Mouse (Mus musculus) adrenal gland, postnatal 14 days (tissue): ENCODE measurements around the gene Krtap19-1. TPM values are rescaled to one million over a fixed set of nuclear protein-coding genes. Genes with fewer than 3 reads are reported as not detected.

ENCODE experiments used
- DNase-seq: peaks from one replicate; pipeline ENCODE4 v3.0.0; 2021; ENCODE audit warnings: mixed read lengths
- long read RNA-seq, 2 experiments: library from polyadenylated mRNA; stranded (forward); transcript quantifications; one replicate each; pipeline ENCODE4 v2.0.0; 2021
- total RNA-seq: library from RNA; stranded (reverse); gene quantifications from 2 replicates; pipeline ENCODE4 v1.2.3, GENCODE M21; 2021

Gene Krtap19-1
- not detected in 2 replicates for total RNA-seq
- long read RNA-seq, experiment 1 = 0 reads
- long read RNA-seq, experiment 2 = 0 reads

GRCm38 (mm10) chr16:88869311-88869710 lies at the start of gene Krtap19-1:
Krtap19-1 (minus strand) TSS chr16:88869411.
- DNase-seq = no peak

GRCm38 (mm10) chr16:88896357-88896756 lies 27.1 kb upstream of the Krtap19-1 start, which contains the start of gene Krtap19-5:
Krtap19-5 (minus strand) TSS chr16:88896457.
- no peak for DNase-seq

DNA sequence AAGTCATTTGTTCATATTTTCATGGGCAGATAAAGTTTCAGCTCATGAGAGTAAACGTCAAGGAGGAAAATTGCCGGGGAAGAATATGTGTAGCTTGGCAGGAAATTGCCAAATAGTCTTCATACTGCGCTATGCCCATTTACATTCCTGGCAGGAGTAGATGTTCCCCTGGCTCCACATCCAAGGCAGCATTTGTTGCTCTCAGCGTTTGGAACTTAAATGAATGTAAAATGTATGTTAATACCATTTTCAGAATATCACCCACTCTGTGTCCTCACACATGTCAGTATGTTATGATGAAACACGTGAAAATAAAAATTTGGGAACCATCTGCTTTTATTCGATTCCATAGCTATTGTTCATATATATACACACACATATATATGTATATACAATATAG lies 17.7 kb upstream of the Krtap19-1 start:
- DNase-seq = no peak

GRCm38 (mm10) chr16:88884989-88885388 lies 15.8 kb upstream of the Krtap19-1 start, which contains the start of gene Krtap19-4:
Krtap19-4 (minus strand) TSS chr16:88885089.
- no peak for DNase-seq

DNA sequence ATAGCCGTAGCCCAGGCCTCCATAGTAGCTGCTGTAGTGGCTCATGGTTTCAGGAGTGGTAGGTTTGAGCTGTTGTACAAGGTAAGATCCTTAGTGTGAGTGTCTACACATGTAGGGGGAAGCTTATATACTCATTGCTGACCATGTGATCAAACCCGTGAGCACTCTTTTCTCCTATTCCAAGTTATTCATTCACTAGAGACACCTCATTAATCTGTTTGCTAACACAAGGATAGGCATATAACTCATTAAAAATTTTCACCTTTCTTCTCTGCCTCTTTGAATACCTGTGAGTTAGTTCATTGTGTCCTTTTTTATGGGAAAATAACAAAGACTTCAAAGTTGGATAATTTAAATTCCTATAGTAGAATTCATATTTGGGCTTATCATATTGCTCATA lies 8.7 kb upstream of the Krtap19-1 start, which contains the start of gene Krtap19-3:
Gene Krtap19-3 (minus strand): TSS at position 101 of the 400 bp plus-strand sequence.
- no peak for DNase-seq

GRCm38 (mm10) chr16:88874169-88874568 lies 5.0 kb upstream of the Krtap19-1 start, which contains the start of gene Krtap19-2:
Krtap19-2 (minus strand) TSS chr16:88874269.
- DNase-seq = no peak

DNA sequence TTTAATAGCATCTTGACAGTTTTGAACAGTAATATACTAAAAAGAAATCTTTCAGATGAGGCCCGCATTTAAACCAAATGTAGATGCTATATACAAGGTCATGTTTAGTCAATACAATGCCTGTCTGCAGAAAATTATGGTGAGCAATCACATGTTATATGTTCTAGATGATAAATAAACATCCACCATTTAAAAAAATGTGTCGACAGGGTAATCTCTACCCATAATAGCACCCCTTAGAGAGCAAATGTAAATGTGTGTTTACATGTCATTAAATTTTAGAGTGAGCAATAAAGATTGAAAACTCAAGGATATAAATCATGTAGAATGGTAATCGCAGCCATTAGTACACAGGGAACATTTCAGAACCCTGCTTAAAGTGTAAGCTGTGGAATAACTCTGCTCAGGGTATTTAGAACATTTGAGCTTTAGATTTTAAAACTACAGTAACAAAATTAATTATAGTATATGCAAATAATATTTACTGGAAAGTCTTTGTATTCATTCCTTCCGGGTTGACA lies 4.3 kb downstream of the Krtap19-1 start:
- no peak for DNase-seq

GRCm38 (mm10) chr16:88851450-88851849 lies 17.8 kb downstream of the Krtap19-1 start:
- peak; percentile 13 for DNase-seq

- DNase-seq = no peak
These were observed 20.7 kb downstream of the Krtap19-1 start for GRCm38 (mm10) chr16:88848558-88848957.

GRCm38 (mm10) chr16:88847363-88847762 lies 21.8 kb downstream of the Krtap19-1 start:
- DNase-seq = no peak

- no peak for DNase-seq
These were observed 42.2 kb downstream of the Krtap19-1 start for GRCm38 (mm10) chr16:88826978-88827377.

- DNase-seq = no peak
These were observed 43.0 kb downstream of the Krtap19-1 start, which contains the start of gene Krtap14 for GRCm38 (mm10) chr16:88826095-88826652. Krtap14 (minus strand) TSS chr16:88826145.

DNA sequence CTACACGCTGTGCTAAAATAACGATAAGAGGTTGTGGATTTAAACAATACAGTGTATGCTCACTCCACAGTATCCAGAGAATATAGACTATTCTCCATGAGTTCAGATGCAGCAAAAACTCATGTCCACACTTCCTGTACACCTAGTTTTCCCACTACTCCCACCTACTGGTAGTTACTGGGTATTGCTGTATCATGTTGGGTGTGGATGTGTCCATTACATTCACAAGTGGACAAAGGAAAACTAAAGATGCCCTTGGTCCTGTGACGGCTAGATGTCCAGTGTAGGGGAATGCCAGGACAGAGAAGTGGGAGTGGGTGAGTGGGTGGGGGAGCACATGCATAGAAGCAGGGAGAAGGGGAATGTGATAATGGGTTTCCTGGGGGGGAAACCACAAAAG lies 45.5 kb downstream of the Krtap19-1 start:
- no peak for DNase-seq

DNA sequence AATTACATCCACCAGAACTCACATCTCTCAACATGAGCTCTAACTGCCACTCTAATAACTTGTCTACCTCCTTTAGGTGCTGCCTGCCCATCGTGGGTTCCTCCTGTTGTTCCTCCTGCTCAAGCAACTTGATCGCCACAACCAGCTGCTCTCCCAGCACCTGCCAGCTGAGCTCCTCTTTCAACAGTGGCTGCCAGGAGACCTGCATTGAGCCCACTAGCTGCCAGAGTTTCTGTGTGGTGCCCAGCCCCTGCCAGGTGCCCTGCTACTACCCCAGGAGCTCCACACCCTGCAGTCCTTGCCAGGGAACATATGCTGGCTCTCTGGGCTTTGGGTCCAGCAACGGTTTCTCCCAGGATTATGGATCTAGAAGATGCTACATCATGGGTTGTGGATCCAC lies 49.1 kb downstream of the Krtap19-1 start, which contains the start of gene Krtap15:
Gene Krtap15 (plus strand): TSS at position 150 of the 400 bp plus-strand sequence.
- DNase-seq = no peak

Other genes starting within 250 kb of the Krtap19-1 start
- not detected in 2 replicates for gene 2310079G19Rik, start 241.7 kb downstream of the Krtap19-1 start, total RNA-seq
- gene Krtap26-1, start 221.6 kb downstream of the Krtap19-1 start, total RNA-seq = not detected in 2 replicates
- gene Krtap27-1, start 197.7 kb downstream of the Krtap19-1 start, total RNA-seq = not detected in 2 replicates
- gene 2310061N02Rik, start 161.4 kb downstream of the Krtap19-1 start, total RNA-seq = not detected in 2 replicates
- not detected in 2 replicates for gene Krtap13-1, start 140.5 kb downstream of the Krtap19-1 start, total RNA-seq
- not detected in 2 replicates for gene Krtap13, start 117.8 kb downstream of the Krtap19-1 start, total RNA-seq
- gene 2310034C09Rik, start 110.6 kb downstream of the Krtap19-1 start, total RNA-seq = not detected in 2 replicates
- gene 2310057N15Rik, start 95.2 kb downstream of the Krtap19-1 start, total RNA-seq = not detected in 2 replicates
- gene Gm5965, start 91.5 kb downstream of the Krtap19-1 start, total RNA-seq = not detected in 2 replicates
- gene Gm20741, start 57.2 kb downstream of the Krtap19-1 start, total RNA-seq = not detected in 2 replicates
- not detected in 2 replicates for gene Krtap15, start 49.2 kb downstream of the Krtap19-1 start, total RNA-seq
- not detected in 2 replicates for gene Krtap14, start 43.3 kb downstream of the Krtap19-1 start, total RNA-seq
- not detected in 2 replicates for gene Krtap19-2, start 4.9 kb upstream of the Krtap19-1 start, total RNA-seq
- not detected in 2 replicates for gene Krtap19-3, start 8.6 kb upstream of the Krtap19-1 start, total RNA-seq
- not detected in 2 replicates for gene Krtap19-4, start 15.7 kb upstream of the Krtap19-1 start, total RNA-seq
- gene Krtap19-5, start 27.0 kb upstream of the Krtap19-1 start, total RNA-seq = not detected in 2 replicates
- gene Krtap19-9b, start 62.9 kb upstream of the Krtap19-1 start, total RNA-seq = not detected in 2 replicates
- not detected in 2 replicates for gene Krtap16-3, start 93.5 kb upstream of the Krtap19-1 start, total RNA-seq
- gene Krtap22-2, start 141.3 kb upstream of the Krtap19-1 start, total RNA-seq = not detected in 2 replicates
- not detected in 2 replicates for gene Gm10229, start 145.9 kb upstream of the Krtap19-1 start, total RNA-seq
- not detected in 2 replicates for gene Krtap6-1, start 162.3 kb upstream of the Krtap19-1 start, total RNA-seq
- not detected in 2 replicates for gene Gm10228, start 172.1 kb upstream of the Krtap19-1 start, total RNA-seq
- gene Krtap6-5, start 178.5 kb upstream of the Krtap19-1 start, total RNA-seq = not detected in 2 replicates
- gene 1110025L11Rik, start 194.6 kb upstream of the Krtap19-1 start, total RNA-seq = not detected in 2 replicates
- not detected in 2 replicates for gene Krtap6-3, start 214.6 kb upstream of the Krtap19-1 start, total RNA-seq